Mouse (Mus musculus): ENCODE data around the gene Osbpl9. TPM values are rescaled to one million over a fixed set of nuclear protein-coding genes. Genes with fewer than 3 reads are reported as not detected.

Osbpl9 gene
- total RNA-seq, 2 experiments from 2014 or later = 50.0 to 50.7 TPM

GRCm38 (mm10) chr4:109136475-109137125 is 65.5 kb downstream of the Osbpl9 start:
- no peak for DNase-seq (ENCODE audit: extremely low spot score in 1 of 2, low spot score in 1 of 2)

- DNase-seq (ENCODE audit: extremely low spot score in 1 of 2, low spot score in 1 of 2) = no peak
Observed at GRCm38 (mm10) chr4:109134955-109135354, 67.1 kb downstream of the Osbpl9 start.

GRCm38 (mm10) chr4:109131256-109131872 is 70.7 kb downstream of the Osbpl9 start:
- no peak for DNase-seq (ENCODE audit: extremely low spot score in 1 of 2, low spot score in 1 of 2)

GRCm38 (mm10) chr4:109128971-109129370 is 73.1 kb downstream of the Osbpl9 start:
- DNase-seq (ENCODE audit: extremely low spot score in 1 of 2, low spot score in 1 of 2) = no peak

- no peak for DNase-seq (ENCODE audit: extremely low spot score in 1 of 2, low spot score in 1 of 2)
Observed at GRCm38 (mm10) chr4:109128017-109128416, 74.1 kb downstream of the Osbpl9 start.

GRCm38 (mm10) chr4:109126834-109127564 is 75.1 kb downstream of the Osbpl9 start:
- DNase-seq (ENCODE audit: extremely low spot score in 1 of 2, low spot score in 1 of 2) = no peak

GRCm38 (mm10) chr4:109125746-109126425 is 76.2 kb downstream of the Osbpl9 start:
- no peak for DNase-seq (ENCODE audit: extremely low spot score in 1 of 2, low spot score in 1 of 2)

GRCm38 (mm10) chr4:109122830-109123555 is 79.1 kb downstream of the Osbpl9 start:
- DNase-seq (ENCODE audit: extremely low spot score in 1 of 2, low spot score in 1 of 2) = no peak

- DNase-seq (ENCODE audit: extremely low spot score in 1 of 2, low spot score in 1 of 2) = no peak
Observed at GRCm38 (mm10) chr4:109120735-109121134, 81.3 kb downstream of the Osbpl9 start.

GRCm38 (mm10) chr4:109119641-109120125 is 82.4 kb downstream of the Osbpl9 start:
- no peak for DNase-seq (ENCODE audit: extremely low spot score in 1 of 2, low spot score in 1 of 2)

- peak; percentile 8 to 13 for DNase-seq (ENCODE audit: extremely low spot score in 1 of 2, low spot score in 1 of 2)
Observed at GRCm38 (mm10) chr4:109118327-109118659, 83.8 kb downstream of the Osbpl9 start.

- peak; percentile 49 to 62 for DNase-seq (ENCODE audit: extremely low spot score in 1 of 2, low spot score in 1 of 2)
Observed at GRCm38 (mm10) chr4:109117596-109118326, 84.3 kb downstream of the Osbpl9 start.

- DNase-seq (ENCODE audit: extremely low spot score in 1 of 2, low spot score in 1 of 2) = no peak
Observed at GRCm38 (mm10) chr4:109116938-109117337, 85.1 kb downstream of the Osbpl9 start.

- DNase-seq (ENCODE audit: extremely low spot score in 1 of 2, low spot score in 1 of 2) = no peak
Observed at GRCm38 (mm10) chr4:109116494-109116893, 85.6 kb downstream of the Osbpl9 start.

GRCm38 (mm10) chr4:109115742-109116141 is 86.3 kb downstream of the Osbpl9 start:
- no peak for DNase-seq (ENCODE audit: extremely low spot score in 1 of 2, low spot score in 1 of 2)

- DNase-seq (ENCODE audit: extremely low spot score in 1 of 2, low spot score in 1 of 2) = no peak
Observed at GRCm38 (mm10) chr4:109114308-109114707, 87.8 kb downstream of the Osbpl9 start.

GRCm38 (mm10) chr4:109112915-109113505 is 89.1 kb downstream of the Osbpl9 start:
- DNase-seq (ENCODE audit: extremely low spot score in 1 of 2, low spot score in 1 of 2) = no peak

- no peak for DNase-seq (ENCODE audit: extremely low spot score in 1 of 2, low spot score in 1 of 2)
Observed at GRCm38 (mm10) chr4:109110978-109111377, 91.1 kb downstream of the Osbpl9 start.

GRCm38 (mm10) chr4:109109686-109110085 is 92.4 kb downstream of the Osbpl9 start:
- DNase-seq (ENCODE audit: extremely low spot score in 1 of 2, low spot score in 1 of 2) = no peak
